Mouse (Mus musculus) small intestine, adult 2 months (tissue): ENCODE measurements around the gene Noxo1.

Experiments
- CTCF ChIP-seq: fragments of 200-500 bp; IDR thresholded peaks from 2 replicates; pipeline ENCODE4 v1.5.1; 2012; ENCODE audit warnings: low read depth, mild to moderate bottlenecking, control low read depth, inconsistent platforms, low read length, moderate library complexity, mixed read lengths; ENCODE audit not compliant: insufficient replicate concordance, insufficient read length; ENCODE audit errors: extremely low read depth
- POLR2A ChIP-seq: fragments of 200-500 bp; IDR thresholded peaks from 2 replicates; pipeline ENCODE4 v1.6.1; 2012; ENCODE audit warnings: low read depth, mild to moderate bottlenecking, control low read depth, inconsistent platforms, low read length, moderate library complexity

DNA sequence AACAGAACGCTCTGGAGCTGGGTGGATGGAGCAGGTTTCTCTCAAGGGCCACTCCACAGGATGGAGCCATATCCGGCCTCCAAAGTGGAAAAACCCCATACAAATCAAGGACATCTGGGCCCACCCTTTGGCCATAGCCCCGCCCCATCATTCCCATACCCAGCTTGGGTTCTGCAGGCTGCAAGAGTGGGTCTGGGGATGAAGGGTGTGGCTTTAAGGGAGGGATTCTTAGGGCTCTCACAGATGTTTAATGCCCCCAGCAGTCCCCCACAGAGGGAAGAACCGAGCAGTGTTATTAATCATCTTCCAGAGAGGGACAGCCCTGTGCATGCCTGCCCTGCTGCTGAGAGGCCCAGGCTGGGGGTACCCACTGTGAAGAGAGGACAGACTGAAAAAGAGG, 51.0 kb downstream of the Noxo1 start:
- TF ChIP-seq POLR2A (no peak), CTCF (no peak)
